ENCODE assay signal across 16 mouse cellular contexts in the genomic region with DNA sequence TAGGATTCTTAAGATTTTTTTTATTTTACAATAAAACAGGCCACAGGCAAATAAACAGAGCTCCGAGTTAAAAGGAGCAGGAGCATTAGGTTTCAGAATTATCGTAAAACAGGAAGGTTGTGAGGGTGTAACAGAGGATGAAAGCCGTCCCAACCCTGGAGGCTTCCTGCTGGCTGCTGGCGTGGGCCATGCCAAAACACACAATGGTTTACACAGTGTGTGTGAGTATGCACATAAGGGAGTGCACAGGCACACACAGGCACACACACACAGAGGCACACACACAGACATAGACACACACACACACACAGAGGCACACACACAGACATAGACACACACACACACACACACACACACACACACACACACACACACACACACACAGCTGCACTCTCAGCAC.
A peak's percentile ranks its signal among the peaks of the same experiment; 100 is the strongest.
DNase-seq lines count a peak whose midpoint lies in the region; ATAC-seq and TF ChIP-seq lines count a peak whose summit lies in the region.
"Had no signal": no experiment of that assay in that cellular context is flagged by ENCODE, and none has a peak within 500 bp of the region (broad histone marks: within the 10 kb centered on the region; RNA-seq: fewer than 3 reads in every experiment).

No protein-coding gene starts in this region.

- no peak overlapping the region for H3K9ac ChIP-seq in heart, embryonic 13.5 days
- H3K9ac ChIP-seq in embryonic facial prominence, embryonic 14.5 days (ENCODE audit: low read depth, low read length): no peak overlapping the region
- no peak overlapping the region for H3K9ac ChIP-seq in limb, embryonic 14.5 days (ENCODE audit: low read depth, low read length, severe bottlenecking)
- H3K9ac ChIP-seq: embryonic facial prominence, embryonic 12.5 days; hindbrain, embryonic 15.5 days; liver, embryonic 12.5 days; neural tube, embryonic 13.5 days had no signal

- H3K27ac ChIP-seq in heart, embryonic 13.5 days (replicated peaks): 0 out of 2 replicates have a peak overlapping the region, but pooled peaks have one; percentile 12
- H3K27ac ChIP-seq in heart, embryonic 10.5 days: no peak overlapping the region
- H3K27ac ChIP-seq in embryonic facial prominence, embryonic 14.5 days (replicated peaks; ENCODE audit: low read depth, low read length): no peak overlapping the region
- no peak overlapping the region for H3K27ac ChIP-seq in limb, embryonic 14.5 days (replicated peaks; ENCODE audit: low read depth, low read length)
- H3K27ac ChIP-seq: embryonic facial prominence, embryonic 12.5 days; hindbrain, embryonic 15.5 days; liver, embryonic 12.5 days; neural tube, embryonic 13.5 days had no signal

- H3K9me3 ChIP-seq in heart, embryonic 13.5 days: no peaks in the 10 kb centered on the region
- H3K9me3 ChIP-seq in heart, embryonic 10.5 days: no peaks in the 10 kb centered on the region
- H3K9me3 ChIP-seq in embryonic facial prominence, embryonic 14.5 days (ENCODE audit: control insufficient read depth, low read length): no peaks in the 10 kb centered on the region
- H3K9me3 ChIP-seq in limb, embryonic 14.5 days (ENCODE audit: control insufficient read depth, low read length): no peaks in the 10 kb centered on the region
- H3K9me3 ChIP-seq: embryonic facial prominence, embryonic 12.5 days; hindbrain, embryonic 15.5 days; liver, embryonic 12.5 days; neural tube, embryonic 13.5 days had no signal

- no peaks in the 10 kb centered on the region for H3K36me3 ChIP-seq in heart, embryonic 13.5 days
- no peaks in the 10 kb centered on the region for H3K36me3 ChIP-seq in heart, embryonic 10.5 days
- no peaks in the 10 kb centered on the region for H3K36me3 ChIP-seq in embryonic facial prominence, embryonic 14.5 days (ENCODE audit: control insufficient read depth, insufficient read depth, low read length)
- no peaks in the 10 kb centered on the region for H3K36me3 ChIP-seq in limb, embryonic 14.5 days (ENCODE audit: control insufficient read depth, insufficient read depth, low read length)
- H3K36me3 ChIP-seq: embryonic facial prominence, embryonic 12.5 days; hindbrain, embryonic 15.5 days; liver, embryonic 12.5 days; neural tube, embryonic 13.5 days had no signal

- H3K27me3 ChIP-seq in heart, embryonic 13.5 days (replicated peaks): no peaks in the 10 kb centered on the region
- H3K27me3 ChIP-seq in heart, embryonic 10.5 days (ENCODE audit: insufficient read depth, poor library complexity, severe bottlenecking): no peaks in the 10 kb centered on the region
- H3K27me3 ChIP-seq in embryonic facial prominence, embryonic 14.5 days (replicated peaks; ENCODE audit: control insufficient read depth, insufficient read depth, low read length): no peaks in the 10 kb centered on the region
- no peaks in the 10 kb centered on the region for H3K27me3 ChIP-seq in limb, embryonic 14.5 days (ENCODE audit: control insufficient read depth, insufficient read depth, low read length)
- H3K27me3 ChIP-seq: embryonic facial prominence, embryonic 12.5 days; hindbrain, embryonic 15.5 days; liver, embryonic 12.5 days; neural tube, embryonic 13.5 days had no signal

- WGBS in heart, embryonic 13.5 days: 59% methylated on average over 4 of the region's 4 CpGs
- 70% methylated on average over 4 of the region's 4 CpGs for WGBS in heart, embryonic 10.5 days
- 30% methylated on average over 4 of the region's 4 CpGs for WGBS in embryonic facial prominence, embryonic 14.5 days
- WGBS in limb, embryonic 14.5 days: 7% methylated on average over 4 of the region's 4 CpGs

- H3K4me1 ChIP-seq in heart, embryonic 13.5 days: peaks cover 20% of the 10 kb centered on the region
- 0 out of 2 replicates have a peak, but pooled peaks cover 5% of the 10 kb centered on the region for H3K4me1 ChIP-seq in heart, embryonic 10.5 days
- no peaks in the 10 kb centered on the region for H3K4me1 ChIP-seq in embryonic facial prominence, embryonic 14.5 days (ENCODE audit: control insufficient read depth, insufficient read depth, low read length)
- peaks cover 4% of the 10 kb centered on the region; the same call in 1 of the 2 replicates for H3K4me1 ChIP-seq in limb, embryonic 14.5 days (ENCODE audit: control insufficient read depth, insufficient read depth, low read length)
- H3K4me1 ChIP-seq: hindbrain, embryonic 15.5 days; liver, embryonic 12.5 days; neural tube, embryonic 13.5 days had no signal

- TF ChIP-seq POLR2A in limb, embryonic 14.5 days (IDR thresholded peaks at IDR 0.05; ENCODE audit: borderline replicate concordance, extremely low read depth, insufficient read depth, insufficient read length): no peak

- no peak overlapping the region for H3K4me3 ChIP-seq in heart, embryonic 13.5 days
- no peak overlapping the region for H3K4me3 ChIP-seq in heart, embryonic 10.5 days
- H3K4me3 ChIP-seq in embryonic facial prominence, embryonic 14.5 days (ENCODE audit: low read depth, low read length): no peak overlapping the region
- H3K4me3 ChIP-seq in limb, embryonic 14.5 days (replicated peaks; ENCODE audit: low read length): no peak overlapping the region
- H3K4me3 ChIP-seq: embryonic facial prominence, embryonic 12.5 days; hindbrain, embryonic 15.5 days; liver, embryonic 12.5 days; neural tube, embryonic 13.5 days had no signal

- no peak for ATAC-seq in heart, embryonic 13.5 days (ENCODE audit: extremely low read depth, insufficient number of reproducible peaks, low FRiP score, low TSS enrichment)
- no peak; the same call in 1 of the 2 replicates for ATAC-seq in embryonic facial prominence, embryonic 14.5 days (ENCODE audit: low read depth)
- ATAC-seq in limb, embryonic 14.5 days (ENCODE audit: low FRiP score, low read depth): peak; percentile 50; the same call in 1 of the 2 replicates
- ATAC-seq: liver, embryonic 12.5 days had no signal

- no peak overlapping the region for H3K4me2 ChIP-seq in heart, embryonic 13.5 days
- no peak overlapping the region for H3K4me2 ChIP-seq in embryonic facial prominence, embryonic 14.5 days (ENCODE audit: low read depth, low read length)
- no peak overlapping the region for H3K4me2 ChIP-seq in limb, embryonic 14.5 days (replicated peaks; ENCODE audit: low read depth, low read length, severe bottlenecking)
- H3K4me2 ChIP-seq: embryonic facial prominence, embryonic 12.5 days; hindbrain, embryonic 15.5 days; liver, embryonic 12.5 days; neural tube, embryonic 13.5 days had no signal

- intact Hi-C loops in left cerebral cortex, postnatal 4 days (cut with DNase I): no loop called here

- no peak for DNase-seq in heart, embryonic 10.5 days (ENCODE audit: low spot score)
- DNase-seq in left cerebral cortex, postnatal 4 days: peak; percentile 7
- no peak for DNase-seq in left cerebral cortex, adult 18-20 months (ENCODE audit: low spot score in 2 of 2)
- peak; percentile 30 for DNase-seq in embryonic facial prominence, embryonic 14.5 days (ENCODE audit: low spot score)
- no peak for DNase-seq in limb, embryonic 14.5 days (ENCODE audit: low spot score)
- no peak for DNase-seq in urinary bladder, postnatal 36 days (ENCODE audit: low spot score in 2 of 2)
- DNase-seq: cerebellum, adult 11 months; cerebellum, postnatal 36 days; kidney, adult 18-20 months; right cerebral cortex, postnatal 4 days; thymus, postnatal 4 days had no signal

Comparison
In these comparisons a context has a peak if more than half of its experiments do, and no peak if none do; other contexts are left out.
1. DNase-seq: peak in left cerebral cortex, postnatal 4 days (single experiment) and embryonic facial prominence, embryonic 14.5 days (single experiment); none in heart, embryonic 10.5 days (single experiment), left cerebral cortex, adult 18-20 months (0 of 2), limb, embryonic 14.5 days (single experiment) and urinary bladder, postnatal 36 days (0 of 2).